In the genomic region with DNA sequence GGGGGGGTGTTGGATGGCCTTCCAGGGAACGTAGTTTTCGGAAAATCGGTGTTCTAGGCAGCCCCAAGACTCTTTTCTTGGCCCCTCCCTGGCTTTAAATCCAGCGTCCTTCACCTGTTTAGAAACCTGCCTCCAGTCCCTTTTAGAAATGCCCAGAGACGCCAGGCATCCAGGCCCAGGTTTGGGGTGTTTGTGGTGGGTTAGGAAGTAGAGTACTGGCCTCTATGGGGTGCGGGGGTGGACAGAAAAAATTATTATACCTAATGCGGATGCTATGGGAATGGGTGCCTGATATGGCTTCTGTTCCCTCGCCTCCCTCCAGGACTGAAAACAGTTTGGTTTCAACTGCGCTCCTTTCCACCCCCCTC, we compare ENCODE assay signal across 9 mouse cellular contexts. TPM values are rescaled to one million over a fixed set of nuclear protein-coding genes. Genes with fewer than 3 reads are reported as not detected.
A peak's percentile ranks its signal among the peaks of the same experiment; 100 is the strongest.
DNase-seq lines count a peak whose midpoint lies in the region; ATAC-seq and TF ChIP-seq lines count a peak whose summit lies in the region.
"Had no signal": no experiment of that assay in that cellular context is flagged by ENCODE, and none has a peak within 500 bp of the region (broad histone marks: within the 10 kb centered on the region; RNA-seq: fewer than 3 reads in every experiment).

No protein-coding gene starts in this region.

- no peaks in the 10 kb centered on the region for H3K9me3 ChIP-seq in heart, embryonic 13.5 days
- H3K9me3 ChIP-seq in ES-E14 (ENCODE audit: control insufficient read depth, insufficient read depth, low read depth, low read length), result no peaks in the 10 kb centered on the region
- no peaks in the 10 kb centered on the region for H3K9me3 ChIP-seq in heart, postnatal 0 days (replicated peaks; ENCODE audit: control insufficient read depth, low read length)
- H3K9me3 ChIP-seq in liver, postnatal 0 days (ENCODE audit: low read length), result no peaks in the 10 kb centered on the region

- no peak for TF ChIP-seq CTCF in heart, postnatal 0 days (IDR thresholded peaks at IDR 0.05; ENCODE audit: low read depth)
- TF ChIP-seq CTCF in liver, postnatal 0 days (IDR thresholded peaks at IDR 0.05; ENCODE audit: low read depth), result no peak

- no peak overlapping the region for H3K27ac ChIP-seq in heart, embryonic 13.5 days (replicated peaks)
- peak overlapping the region; percentile 99 for H3K27ac ChIP-seq in ES-E14 (ENCODE audit: insufficient read depth, low read depth, low read length, poor library complexity, severe bottlenecking)
- no peak overlapping the region for H3K27ac ChIP-seq in heart, postnatal 0 days (ENCODE audit: low read depth)
- H3K27ac ChIP-seq in liver, postnatal 0 days (ENCODE audit: low read depth), result no peak overlapping the region
- H3K27ac ChIP-seq: liver, embryonic 14.5 days had no signal

- under 1% methylated on average over 9 of the region's 9 CpGs for WGBS in heart, embryonic 13.5 days
- 4% methylated on average over 9 of the region's 9 CpGs for WGBS in heart, postnatal 0 days
- WGBS in liver, postnatal 0 days (ENCODE audit: insufficient replicate concordance), result 1% methylated on average over 9 of the region's 9 CpGs

- H3K36me3 ChIP-seq in heart, embryonic 13.5 days, result no peaks in the 10 kb centered on the region
- no peaks in the 10 kb centered on the region for H3K36me3 ChIP-seq in ES-E14 (ENCODE audit: control insufficient read depth, insufficient read depth, low read length, poor library complexity, severe bottlenecking)
- no peaks in the 10 kb centered on the region for H3K36me3 ChIP-seq in heart, postnatal 0 days (replicated peaks; ENCODE audit: control insufficient read depth, insufficient read depth, low read length)
- H3K36me3 ChIP-seq in liver, postnatal 0 days (replicated peaks; ENCODE audit: insufficient read depth, low read length), result no peaks in the 10 kb centered on the region

- H3K4me3 ChIP-seq in heart, embryonic 13.5 days, result peak overlapping the region; percentile 68
- H3K4me3 ChIP-seq in ES-E14 (ENCODE audit: insufficient read depth in 1 of 2, low read depth in 1 of 2, low read length in 2 of 2, poor library complexity in 1 of 2, severe bottlenecking in 1 of 2), result peak overlapping the region; percentile 70 to 86
- peak overlapping the region; percentile 52 for H3K4me3 ChIP-seq in heart, postnatal 0 days (ENCODE audit: low read depth, low read length)
- H3K4me3 ChIP-seq in liver, postnatal 0 days (ENCODE audit: low read depth, low read length), result peak overlapping the region; percentile 39; the same call in 1 of the 2 replicates

- peaks cover 74% of the 10 kb centered on the region for H3K27me3 ChIP-seq in heart, embryonic 13.5 days (replicated peaks)
- H3K27me3 ChIP-seq in heart, postnatal 0 days (ENCODE audit: control insufficient read depth, insufficient read depth, low read length), result peaks cover 55% of the 10 kb centered on the region
- H3K27me3 ChIP-seq in liver, postnatal 0 days (ENCODE audit: insufficient read depth, low read length), result peaks cover 77% of the 10 kb centered on the region

- in situ Hi-C loops in ES-E14 (cut with MboI; ENCODE audit: low sequenced_read_pairs in 2 of 2, unreplicated experiment in 2 of 2), result no loop called here

- intact Hi-C loops in heart, postnatal 25 days (cut with DNase I), result loop anchor here (2.0 to 5.0 kb wide), 2 partner anchors 59 to 340 kb away; no protein-coding TSS in a partner anchor

- peak overlapping the region; percentile 82 for H3K9ac ChIP-seq in heart, embryonic 13.5 days
- peak overlapping the region; percentile 82 for H3K9ac ChIP-seq in ES-E14 (ENCODE audit: insufficient read depth, low read depth, low read length, poor library complexity, severe bottlenecking)
- H3K9ac ChIP-seq in heart, postnatal 0 days (replicated peaks; ENCODE audit: low read depth, low read length), result peak overlapping the region; percentile 40; the same call in 1 of the 2 replicates
- no peak overlapping the region for H3K9ac ChIP-seq in liver, postnatal 0 days (replicated peaks)
- H3K9ac ChIP-seq: liver, embryonic 14.5 days had no signal

- DNase-seq in heart, postnatal 25 days (ENCODE audit: low spot score), result no peak
- no peak for DNase-seq in ES-E14 (ENCODE audit: low read depth, low spot score)
- no peak for DNase-seq in heart, postnatal 0 days (ENCODE audit: low spot score)
- DNase-seq in liver, postnatal 0 days, result no peak
- DNase-seq in urinary bladder, postnatal 10 days (ENCODE audit: low spot score), result no peak

- no peak for TF ChIP-seq EP300 in heart, postnatal 0 days (IDR thresholded peaks at IDR 0.05; ENCODE audit: low read depth)
- no peak for TF ChIP-seq EP300 in liver, postnatal 0 days (IDR thresholded peaks at IDR 0.05; ENCODE audit: low read depth)

- H3K4me1 ChIP-seq in heart, embryonic 13.5 days, result peaks cover 23% of the 10 kb centered on the region
- peaks cover 11 to 15% of the 10 kb centered on the region in 2 experiments for H3K4me1 ChIP-seq in ES-E14 (ENCODE audit: control insufficient read depth in 2 of 2, insufficient read depth in 2 of 2, low read length in 2 of 2, poor library complexity in 1 of 2)
- H3K4me1 ChIP-seq in heart, postnatal 0 days (ENCODE audit: control insufficient read depth, insufficient read depth), result peaks cover 19% of the 10 kb centered on the region
- peaks cover 17% of the 10 kb centered on the region for H3K4me1 ChIP-seq in liver, postnatal 0 days (ENCODE audit: insufficient read depth)

- peak overlapping the region; percentile 86 for H3K4me2 ChIP-seq in heart, embryonic 13.5 days
- H3K4me2 ChIP-seq in heart, postnatal 0 days (ENCODE audit: low read depth, low read length), result peak overlapping the region; percentile 85
- H3K4me2 ChIP-seq in liver, postnatal 0 days (ENCODE audit: low read depth, low read length), result peak overlapping the region; percentile 73; the same call in 1 of the 2 replicates

- no peak for ATAC-seq in heart, embryonic 13.5 days (ENCODE audit: extremely low read depth, insufficient number of reproducible peaks, low FRiP score, low TSS enrichment)
- ATAC-seq in heart, postnatal 0 days (ENCODE audit: insufficient read depth, low read depth), result no peak
- ATAC-seq in liver, postnatal 0 days, result no peak
- ATAC-seq in inflammation-experienced regulatory T-cells, adult 6 months, result no peak
- ATAC-seq in monocyte, adult 5-6 weeks (replicated peaks; ENCODE audit: insufficient number of reproducible peaks, low FRiP score, low TSS enrichment, poor library complexity, severe bottlenecking), result no peak

TF ChIP-seq in ES-E14, 5 proteins besides CTCF, POLR2A, EP300 and RAD21:
- TF ChIP-seq HCFC1 (IDR thresholded peaks at IDR 0.05; ENCODE audit: borderline replicate concordance, insufficient read depth, low read length) (no peak), ZNF384 (IDR thresholded peaks at IDR 0.05; ENCODE audit: low read depth, low read length) (no peak), MAFK (IDR thresholded peaks at IDR 0.05; ENCODE audit: insufficient read depth, low read depth, low read length) (no peak), CHD2 (IDR thresholded peaks at IDR 0.05; ENCODE audit: low read depth, low read length) (no peak), ZC3H11A (IDR thresholded peaks at IDR 0.05; ENCODE audit: borderline replicate concordance, low read depth, low read length) (no peak)

RNA-seq across cellular contexts. Expression of gene Tenm4, which starts 41.2 kb away (rescaled TPM):
- polyA plus RNA-seq in heart, embryonic 13.5 days (2015; fragmentation: Nextera tagmentation; extraction: Ambion mirVana), result 9.2 and 10.5 TPM in 2 replicates
- 1 to 10 TPM; 1.0 to 1.1 TPM for total RNA-seq in heart, postnatal 25 days (2021)
- total RNA-seq in ES-E14 (2012; rRNA removed), result 38.9 and 72.4 TPM in 2 replicates
- 3.9 and 5.9 TPM in 2 replicates for total RNA-seq in heart, postnatal 0 days (2014; rRNA removed; ENCODE audit: low replicate concordance)
- 1.4 and 2.3 TPM in 2 replicates for polyA plus RNA-seq in heart, postnatal 0 days (2015; fragmentation: Nextera tagmentation; extraction: Ambion mirVana)
- polyA plus RNA-seq in liver, postnatal 0 days (2015; fragmentation: Nextera tagmentation; extraction: Ambion mirVana), result 0.62 and 0.68 TPM in 2 replicates
- under 1 TPM in 1 of 3 experiments, not detected in 2; 0.05 TPM for polyA plus RNA-seq in inflammation-experienced regulatory T-cells, adult 6 months (2017; shearing (Covaris generic))
- total RNA-seq in monocyte, adult 5-6 weeks (2017), result 0.38 TPM in 1 of 3 replicates, not detected in the others
